Mouse (Mus musculus) ovary, postnatal 10 days (tissue): ENCODE measurements around the gene Copg2.

Experiments
- DNase-seq: peaks from one replicate; pipeline ENCODE4 v3.0.0; 2022; ENCODE audit warnings: low spot score

Copg2 gene

DNA sequence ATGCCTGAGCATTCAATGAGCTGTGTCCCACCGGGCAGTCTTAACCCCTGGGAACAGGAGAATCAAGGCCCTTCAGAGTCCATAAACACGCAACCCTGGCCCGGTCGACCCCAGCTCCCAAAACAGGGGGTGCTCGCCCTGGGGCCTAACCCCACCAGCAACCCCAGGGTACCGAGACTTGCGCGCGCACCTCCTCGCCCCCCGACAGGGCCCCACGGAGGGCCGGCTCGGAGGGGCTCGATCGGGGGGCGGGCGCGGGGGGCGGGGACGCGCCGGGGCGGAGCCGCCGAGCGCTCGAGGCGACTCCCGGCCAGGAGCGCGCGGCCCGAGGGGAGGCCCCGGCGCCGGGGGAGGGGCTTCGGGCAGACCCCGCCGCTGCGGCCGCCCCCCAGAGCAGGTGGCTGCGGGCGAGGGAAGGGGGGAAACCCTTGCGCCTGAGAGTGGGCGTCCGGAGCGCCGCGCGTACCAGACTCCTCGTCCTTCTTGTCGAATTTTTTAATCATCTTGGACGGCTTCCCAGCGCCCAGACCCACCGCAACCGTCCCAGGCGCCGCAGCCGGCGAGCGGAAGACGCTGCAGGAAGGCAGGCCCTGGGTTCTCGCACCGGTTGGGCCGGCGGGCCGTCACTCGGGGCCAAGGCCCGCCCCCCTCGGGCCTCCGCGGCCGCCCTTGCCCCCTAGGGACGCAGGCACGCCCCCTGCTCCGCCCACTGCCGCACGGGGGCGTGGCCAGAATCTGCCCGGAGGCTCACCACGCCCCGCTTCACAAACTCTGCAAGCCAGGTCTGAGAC is at the start of gene Copg2:
Gene Copg2, minus strand, starts transcription at position 600 of the 791 bp plus-strand sequence.
- DNase-seq: peak; percentile 93

DNA sequence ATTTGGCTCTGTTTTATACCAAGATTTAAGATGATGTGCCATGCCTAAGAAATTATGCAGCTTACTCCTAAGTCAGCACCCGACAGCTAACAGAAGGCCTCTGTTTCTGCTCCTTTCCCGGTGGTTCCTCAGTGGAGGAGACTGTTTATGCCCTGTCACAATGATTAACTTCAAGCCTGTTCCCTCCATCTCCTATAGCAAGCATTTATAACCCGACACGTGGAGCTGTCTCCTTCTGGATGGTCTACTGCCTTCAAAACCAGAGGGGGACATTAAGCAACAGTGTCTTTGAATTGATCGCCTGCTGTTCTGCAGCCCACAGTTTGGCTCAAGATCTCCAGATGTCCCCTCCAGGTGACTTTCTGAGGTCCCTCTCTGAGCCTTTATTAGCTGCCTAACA is 42.7 kb upstream of the Copg2 start:
- no peak for DNase-seq

DNA sequence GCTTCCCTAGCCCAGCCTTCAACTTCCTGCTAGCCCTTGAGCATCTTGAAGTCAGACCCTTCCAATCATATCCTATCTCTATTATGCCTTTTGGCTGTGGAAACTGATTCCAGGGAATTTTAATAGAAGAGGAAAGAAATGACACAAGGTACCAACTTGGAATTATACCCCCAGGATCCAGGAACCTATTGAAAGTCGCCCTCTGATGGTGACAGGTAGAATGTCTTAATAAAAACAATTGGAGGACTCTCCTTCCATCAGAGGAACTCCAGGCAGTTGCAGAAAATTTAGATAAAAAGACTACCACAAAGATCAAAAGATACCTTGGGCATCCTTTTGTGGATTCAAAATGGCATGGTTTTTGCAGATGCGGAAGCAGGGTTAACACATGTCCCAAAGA is 26.2 kb upstream of the Copg2 start:
- no peak for DNase-seq

DNA sequence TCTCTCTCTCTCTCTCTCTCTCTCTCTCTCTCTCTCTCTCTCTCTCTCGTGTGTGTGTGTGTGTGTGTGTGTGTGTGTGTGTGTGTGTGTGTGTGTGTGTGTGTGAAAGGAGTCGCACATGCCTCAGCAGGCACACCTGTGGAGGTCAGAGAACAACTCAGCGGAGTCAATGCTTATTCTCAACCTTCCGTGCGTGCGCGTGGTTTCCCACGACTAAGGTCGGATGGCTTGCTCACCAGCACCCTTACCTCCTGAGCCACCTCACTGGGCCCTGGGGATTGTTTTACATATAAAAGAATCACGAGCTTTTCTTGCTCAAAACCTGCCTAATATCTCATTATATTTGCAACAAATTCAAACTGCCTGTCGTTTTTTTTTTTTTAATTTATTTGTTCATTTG is 25.2 kb upstream of the Copg2 start:
- no peak for DNase-seq

DNA sequence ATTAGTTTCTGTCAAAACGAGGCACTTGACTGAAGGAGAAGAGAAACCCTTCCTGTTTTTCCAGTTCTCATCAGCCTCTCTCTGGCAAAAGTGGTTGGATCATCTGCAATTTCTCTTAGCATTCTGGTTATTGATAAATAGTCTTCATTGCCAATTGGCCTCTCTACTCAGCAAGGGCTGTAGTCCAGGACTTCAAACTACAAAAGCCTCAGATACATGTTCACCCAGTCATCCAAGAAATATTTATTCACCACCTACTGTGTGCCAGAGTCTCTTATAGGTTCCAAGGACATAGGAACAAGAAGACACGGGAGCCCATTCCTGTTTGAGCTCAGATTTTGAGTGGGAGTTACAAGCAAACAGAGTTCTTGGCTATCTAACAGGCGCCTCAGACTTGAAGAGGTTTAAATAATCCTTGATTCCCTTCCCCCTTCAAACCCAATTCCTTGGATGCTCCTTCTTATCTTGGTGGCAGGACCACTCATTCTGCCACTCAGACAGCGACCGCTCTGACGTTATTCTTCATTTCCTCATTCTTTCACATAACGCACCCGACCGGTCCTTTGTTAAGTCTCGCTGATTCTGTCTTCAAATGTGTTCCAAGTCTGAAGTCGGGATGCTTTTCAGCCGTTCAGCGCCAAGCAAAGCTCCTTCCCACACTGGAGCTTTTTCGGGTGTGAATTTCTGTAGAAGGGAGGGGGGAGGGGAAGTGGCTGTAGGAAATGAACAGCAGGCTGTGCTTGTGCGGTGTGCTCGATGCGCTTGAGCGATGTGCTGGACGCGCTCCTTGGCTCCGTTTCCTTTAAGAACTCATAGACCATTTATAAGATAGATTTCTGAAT is 24.5 kb upstream of the Copg2 start:
- no peak for DNase-seq

DNA sequence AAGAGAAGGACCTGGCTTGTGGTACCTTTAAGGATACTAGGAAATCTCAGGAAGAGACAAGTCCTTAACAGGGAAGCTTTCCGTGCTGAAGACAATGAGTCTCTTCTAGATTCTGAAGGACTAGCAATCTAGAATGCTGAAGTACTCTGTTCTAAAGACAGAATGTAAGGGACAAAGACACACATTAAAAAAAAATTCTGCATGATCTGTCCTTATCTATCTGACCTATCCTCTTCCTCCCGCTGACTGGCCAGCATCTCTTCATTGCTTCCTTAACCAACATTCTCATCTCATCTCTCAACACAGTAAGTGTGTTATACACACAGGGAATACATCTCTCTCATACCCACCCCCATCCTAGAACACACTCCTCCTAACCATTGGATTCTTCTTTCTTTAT is 18.9 kb upstream of the Copg2 start, which contains the start of gene Tsga13:
Gene Tsga13, minus strand, starts transcription at position 101 of the 400 bp plus-strand sequence.
- DNase-seq: no peak

DNA sequence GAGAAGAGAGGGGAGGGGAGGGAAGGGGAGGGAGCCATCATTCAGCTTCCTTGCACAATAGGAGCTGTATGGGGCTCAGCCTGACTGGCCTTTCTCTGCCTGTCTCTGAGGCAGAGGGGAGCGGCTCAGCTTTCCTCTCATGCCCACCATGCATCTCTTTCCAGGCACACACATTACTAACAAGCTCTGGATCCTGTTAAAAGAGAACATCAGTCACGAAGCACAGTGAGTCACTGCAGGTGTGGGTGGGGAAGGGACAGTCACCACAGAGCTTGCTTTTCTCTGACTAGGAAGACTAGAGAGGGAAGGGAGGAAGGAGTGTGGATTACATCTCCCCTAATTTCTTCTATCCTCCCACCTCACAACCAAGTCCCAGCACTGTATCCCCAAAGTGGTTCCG is 11.4 kb upstream of the Copg2 start:
- DNase-seq: no peak

DNA sequence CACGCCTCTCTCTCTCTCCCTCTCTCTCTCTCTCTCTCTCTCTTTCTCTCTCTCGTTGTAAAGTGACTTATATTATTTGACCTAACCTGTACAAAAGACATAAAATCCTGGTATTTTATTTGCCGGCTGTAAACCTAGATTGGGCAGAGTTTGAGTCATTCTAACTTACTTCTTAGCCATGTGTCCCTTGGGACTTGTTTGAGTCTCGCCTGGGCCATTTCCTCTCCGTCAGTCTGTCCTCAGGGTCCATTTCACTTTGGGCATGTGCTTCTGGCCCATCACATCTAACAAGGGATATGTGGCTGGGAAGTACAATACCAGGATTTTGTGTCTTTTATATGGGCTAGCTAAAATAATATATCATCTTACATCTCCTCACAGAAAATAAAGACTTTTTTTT is 8.3 kb upstream of the Copg2 start:
- no peak for DNase-seq

DNA sequence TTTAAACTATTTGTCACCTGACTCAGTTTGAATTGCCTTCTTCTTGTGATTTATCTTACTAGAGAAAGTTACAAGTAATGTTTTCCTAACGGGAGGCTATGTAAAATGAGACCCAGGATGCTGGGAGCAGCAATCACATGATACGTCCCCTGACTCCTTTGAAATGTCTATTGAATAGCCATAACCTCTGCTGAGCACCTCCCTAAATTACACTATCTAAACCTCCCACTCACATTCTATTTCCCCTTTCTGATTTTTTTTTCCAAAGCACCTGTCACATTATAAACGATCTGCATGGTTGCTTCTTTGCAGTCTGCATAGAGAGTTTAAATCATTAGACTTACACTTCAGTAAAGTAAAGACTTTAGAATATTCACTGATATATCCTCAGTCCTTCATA is 7.4 kb upstream of the Copg2 start:
- no peak for DNase-seq

DNA sequence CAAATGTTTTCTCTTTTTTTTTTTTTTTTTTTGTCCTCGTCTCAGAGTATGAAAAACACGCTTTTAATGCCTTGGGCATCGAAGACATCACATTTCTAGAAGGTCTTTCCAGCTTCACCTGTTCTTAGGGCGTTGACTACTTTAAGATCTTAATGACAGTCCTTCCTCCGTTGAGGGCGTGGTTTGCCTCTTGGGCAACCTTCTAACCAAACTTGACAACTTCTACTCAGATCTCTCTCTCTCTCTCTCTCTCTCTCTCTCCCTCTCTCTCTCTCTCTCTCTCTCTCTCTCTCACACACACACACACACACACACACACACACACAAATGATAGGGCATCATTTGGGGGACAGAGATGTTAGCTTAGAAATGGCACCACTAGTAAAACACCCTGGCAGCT is 926 bp upstream of the Copg2 start:
- no peak for DNase-seq

DNA sequence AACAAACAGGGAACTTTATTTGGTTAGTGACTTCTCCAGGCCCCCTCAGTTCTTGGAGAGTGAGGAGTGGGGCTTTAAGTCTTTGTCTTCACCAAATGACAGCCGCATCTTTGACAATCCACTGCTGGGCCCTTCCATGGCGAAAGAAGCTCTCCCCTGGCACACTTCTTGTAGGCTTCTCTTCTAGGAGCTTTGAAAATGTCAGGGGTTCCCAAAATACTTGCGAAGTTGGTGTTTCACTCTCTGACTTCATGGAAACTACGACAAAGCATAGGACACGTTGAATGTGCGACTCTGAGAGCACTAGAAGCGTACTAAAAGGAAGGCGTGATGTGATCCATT is 363 bp upstream of the Copg2 start:
- DNase-seq: no peak

DNA sequence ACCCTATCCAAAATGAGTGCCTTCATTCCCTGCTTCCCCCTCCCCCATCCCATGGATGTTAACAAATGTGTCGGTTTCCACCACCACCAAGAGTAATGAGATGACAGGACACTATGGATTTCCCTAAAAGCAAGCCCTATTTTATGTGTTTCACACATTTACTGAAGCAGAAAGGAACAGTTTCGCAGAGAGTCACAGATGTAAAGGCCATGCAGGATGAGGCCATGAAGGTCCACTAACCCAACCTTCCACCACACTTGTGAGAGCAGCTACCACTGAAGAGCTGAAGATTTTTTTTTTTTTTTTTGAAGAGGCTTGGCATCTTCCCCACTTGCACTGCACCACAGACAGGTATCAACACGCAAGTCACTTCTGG is 787 bp downstream of the Copg2 start:
- no peak for DNase-seq

DNA sequence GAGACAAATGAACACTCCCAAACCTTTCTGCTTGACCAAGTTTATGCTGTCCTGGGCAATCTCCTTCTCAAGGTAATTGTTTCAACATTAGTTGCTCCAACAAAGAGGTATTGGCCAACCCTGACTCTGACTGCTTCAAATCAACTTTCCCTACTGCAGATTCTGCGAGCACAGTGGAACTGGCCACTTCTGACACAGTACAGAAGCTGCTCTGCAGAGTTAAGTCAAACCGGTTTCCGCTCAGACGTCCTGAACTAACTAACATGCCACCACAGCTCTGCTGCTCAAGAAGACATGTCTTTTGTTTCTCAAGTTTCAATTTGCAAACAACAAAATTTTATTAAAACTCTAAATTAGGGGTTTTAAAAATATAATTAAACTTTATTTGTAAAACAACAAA is 3.5 kb downstream of the Copg2 start:
- no peak for DNase-seq

DNA sequence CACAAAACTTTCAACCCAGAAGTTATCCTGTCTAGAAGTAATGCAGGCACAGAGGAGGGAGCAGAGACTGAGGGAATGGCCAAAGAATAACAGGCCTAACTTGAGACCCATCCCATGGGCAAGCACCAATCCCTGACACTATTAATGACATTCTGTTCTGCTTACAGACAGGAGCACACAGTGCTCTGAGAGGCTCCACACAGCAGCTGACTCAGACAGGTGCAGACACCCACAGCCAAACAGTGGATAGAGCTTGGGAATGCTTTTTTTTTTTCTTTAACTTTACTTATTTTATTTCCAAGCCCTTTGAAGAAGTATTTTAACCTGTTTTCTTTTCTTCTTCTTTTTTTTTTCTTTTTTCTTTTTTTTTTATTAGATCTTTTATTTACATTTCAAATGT is 4.8 kb downstream of the Copg2 start:
- DNase-seq: no peak

DNA sequence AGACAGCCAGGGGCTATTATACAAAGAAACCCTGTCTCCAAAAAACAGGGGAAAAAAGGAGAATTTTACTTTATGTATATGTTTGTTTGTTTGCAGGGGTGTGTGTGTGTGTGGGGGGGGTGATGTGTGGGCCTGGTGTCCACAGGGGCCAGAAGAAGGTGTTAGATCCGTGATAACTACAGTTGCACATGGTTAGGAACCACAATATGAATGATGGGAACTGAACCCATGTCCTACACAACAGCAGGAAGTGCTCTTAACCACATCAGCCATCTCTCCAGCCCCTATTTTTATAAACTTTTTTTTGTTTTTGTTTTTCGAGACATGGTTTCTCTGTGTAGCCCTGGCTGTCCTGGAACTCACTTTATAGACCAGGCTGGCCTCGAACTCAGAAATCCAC is 11.7 kb downstream of the Copg2 start:
- DNase-seq: no peak

DNA sequence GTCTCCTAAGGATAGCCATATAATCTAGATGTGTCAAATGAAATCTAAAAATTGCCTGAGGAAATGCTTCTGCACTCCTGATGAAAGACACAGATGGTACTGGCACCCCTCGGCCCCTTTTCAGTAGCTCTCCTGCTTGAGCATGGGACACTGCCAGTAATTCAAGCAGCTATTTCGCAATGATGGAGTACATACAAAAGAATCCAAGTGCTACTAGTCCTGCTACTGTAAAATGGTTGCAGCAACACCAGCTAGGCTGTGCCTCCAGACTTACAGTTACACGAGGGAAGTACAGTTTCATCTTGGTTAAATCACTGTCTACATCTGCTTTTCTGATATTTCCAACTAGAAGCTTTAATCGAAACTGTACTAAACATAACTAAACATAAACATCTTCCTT is 13.1 kb downstream of the Copg2 start:
- DNase-seq: no peak

DNA sequence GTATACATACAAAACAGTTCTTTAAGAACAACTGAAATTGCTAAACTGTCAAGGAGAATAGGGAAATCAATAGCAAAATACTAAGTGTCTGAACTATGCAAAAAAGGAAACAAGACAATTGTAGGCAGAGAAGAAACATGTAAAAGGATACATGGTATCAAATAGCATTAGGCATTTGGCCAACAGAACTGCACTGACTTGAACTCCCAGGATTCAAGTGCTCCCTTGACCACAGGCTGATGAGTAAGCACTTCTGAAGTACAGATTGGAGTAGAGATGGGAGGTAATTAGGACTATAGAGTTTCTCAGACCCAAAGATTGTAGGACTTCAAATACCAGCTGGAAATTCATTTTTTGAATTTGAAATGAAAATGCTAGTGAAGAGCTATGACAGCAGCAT is 19.9 kb downstream of the Copg2 start:
- no peak for DNase-seq

DNA sequence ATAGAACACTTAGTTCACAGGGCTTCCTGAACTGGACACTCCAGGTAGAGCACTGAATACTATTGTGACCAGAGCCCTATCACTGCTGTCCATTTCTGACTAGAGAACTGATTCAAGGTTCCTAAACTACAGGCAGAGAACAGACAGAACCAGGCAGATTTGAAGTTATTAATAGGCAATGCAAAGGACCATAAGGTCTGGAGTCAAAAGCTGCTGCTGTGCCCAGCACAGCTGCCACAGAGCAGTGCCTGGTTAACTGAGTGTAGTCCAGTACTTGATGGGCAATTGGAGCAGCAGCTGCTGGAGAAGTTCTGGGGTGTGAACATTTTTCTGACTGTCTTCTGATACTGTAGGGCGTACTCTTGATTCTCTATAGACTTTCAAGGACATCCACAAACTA is 30.1 kb downstream of the Copg2 start:
- DNase-seq: no peak

DNA sequence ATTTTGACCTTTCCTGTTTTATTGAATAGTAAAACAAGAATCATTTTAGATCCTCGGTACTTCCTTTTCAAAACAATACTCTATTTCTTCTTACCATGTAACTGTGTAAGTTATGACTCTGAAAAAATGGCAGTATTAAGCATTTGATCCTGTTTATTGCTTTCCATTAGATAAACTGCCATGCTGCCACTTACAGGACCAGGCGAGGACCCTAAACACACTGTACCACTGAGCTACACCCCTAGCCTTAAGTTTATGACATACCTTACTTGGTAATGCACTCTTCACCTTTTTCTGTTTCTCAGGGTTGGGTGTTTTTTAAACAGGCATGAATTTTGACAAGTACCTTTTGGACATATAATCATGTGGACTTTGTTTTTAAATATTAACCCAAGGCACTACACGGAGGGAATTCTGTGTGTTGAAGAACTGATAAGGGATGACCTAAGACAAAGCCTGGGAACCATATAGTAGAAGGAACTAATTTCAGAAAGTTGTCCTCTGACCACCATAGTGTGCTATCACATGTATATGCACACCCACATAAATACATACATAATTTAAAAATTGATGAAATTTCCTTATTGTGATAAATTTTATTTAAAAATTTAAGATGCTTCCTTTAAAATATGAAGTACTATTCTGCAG is 31.4 kb downstream of the Copg2 start:
- no peak for DNase-seq

DNA sequence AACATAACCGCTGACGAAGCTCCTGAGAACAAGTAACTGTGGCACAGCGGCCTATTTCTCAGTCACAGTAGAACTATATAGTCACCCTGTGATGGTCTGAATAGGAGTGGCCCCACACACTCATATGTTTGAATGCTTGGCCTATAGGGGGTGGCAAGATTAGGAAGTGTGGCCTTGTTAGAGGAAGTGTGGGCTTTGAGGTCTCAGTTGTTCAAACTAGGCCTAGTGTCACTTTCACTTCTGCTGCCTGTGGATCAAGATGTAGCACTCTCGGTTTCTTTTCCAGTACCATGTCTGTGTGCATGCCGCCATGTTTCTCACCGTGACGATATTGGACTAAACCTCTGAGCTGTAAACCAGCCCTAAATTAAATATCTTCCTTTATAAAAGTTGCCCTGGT is 40.6 kb downstream of the Copg2 start:
- no peak for DNase-seq

DNA sequence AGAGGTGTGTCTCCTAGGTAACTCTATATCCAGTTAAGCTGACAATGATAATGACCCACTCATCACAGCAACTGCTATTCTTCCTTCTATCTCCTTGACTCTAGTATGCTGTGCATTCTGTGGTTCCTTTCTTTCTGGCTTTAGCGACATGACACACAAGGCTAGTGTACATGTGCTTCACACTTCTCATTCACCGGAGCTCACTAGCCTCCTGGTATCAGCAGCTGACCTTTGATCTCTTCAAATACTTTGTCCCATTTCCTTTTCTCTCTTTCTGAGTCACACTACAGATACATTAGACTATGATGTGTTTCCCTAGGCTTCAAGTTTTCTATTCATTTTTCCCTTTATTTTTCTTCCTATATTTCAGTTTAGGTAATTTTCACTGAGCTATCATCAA is 41.4 kb downstream of the Copg2 start:
- no peak for DNase-seq

DNA sequence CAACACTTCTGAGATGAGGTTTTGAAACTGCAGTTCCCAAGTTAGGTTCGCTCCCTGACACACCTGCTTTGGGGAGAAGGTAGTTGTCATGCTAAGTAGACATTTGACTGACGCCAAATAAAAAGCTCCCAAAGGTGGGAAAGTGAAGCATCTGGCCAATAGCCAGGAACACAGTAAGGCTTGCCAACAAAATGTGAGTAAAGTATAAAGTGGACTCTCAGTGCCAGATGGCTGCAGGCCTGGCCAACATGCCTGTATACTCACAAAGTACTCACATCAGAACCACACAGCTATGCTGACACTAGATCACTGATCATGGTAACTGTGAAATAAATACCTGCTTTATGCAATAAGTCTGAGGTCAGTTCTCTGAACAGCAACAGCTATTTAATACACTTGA is 46.8 kb downstream of the Copg2 start:
- no peak for DNase-seq

DNA sequence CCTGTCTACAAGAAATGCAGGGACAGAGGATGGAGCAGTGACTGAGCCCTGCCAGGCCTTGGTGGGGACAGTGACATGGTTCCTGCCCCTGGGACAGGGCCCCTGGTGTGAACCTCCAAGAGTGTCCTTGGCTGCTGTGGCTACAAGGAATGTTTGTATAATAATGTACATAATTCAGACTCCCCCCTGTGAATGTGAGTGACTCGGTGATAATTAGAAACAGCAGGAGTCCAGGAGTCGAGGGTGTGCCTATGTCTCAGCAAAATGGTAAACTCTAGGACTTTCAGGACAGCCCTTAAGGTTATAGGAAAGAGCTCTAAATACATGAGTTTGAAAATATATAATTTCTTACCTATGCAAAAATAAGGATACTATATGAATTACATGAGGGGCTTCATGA is 64.4 kb downstream of the Copg2 start:
- DNase-seq: no peak
